Mouse (Mus musculus): ENCODE data around the gene Cdhr2. TPM values are rescaled to one million over a fixed set of nuclear protein-coding genes. Genes with fewer than 3 reads are reported as not detected.

The Cdhr2 gene
- polyA plus RNA-seq, 1 experiment from 2014 or later: 1.2 TPM

- H3K27ac ChIP-seq: no peak overlapping the region
- peaks cover 40% of the 10 kb centered on the region for H3K4me1 ChIP-seq
- no peaks in the 10 kb centered on the region for H3K9me3 ChIP-seq
- no peaks in the 10 kb centered on the region for H3K36me3 ChIP-seq
- peaks cover 84% of the 10 kb centered on the region for H3K27me3 ChIP-seq (ENCODE audit: insufficient read depth, poor library complexity, severe bottlenecking)
- H3K4me3 ChIP-seq: peak overlapping the region; percentile 59
- WGBS: under 1% methylated on average over 43 of the region's 43 CpGs
- peak; percentile 96 for DNase-seq (ENCODE audit: low spot score)
Observed at GRCm38 (mm10) chr13:54758045-54758755, 56.9 kb downstream of the Cdhr2 start.

- Histone ChIP-seq H3K36me3 (no peaks in the 10 kb centered on the region), H3K9me3 (no peaks in the 10 kb centered on the region), H3K27me3 (ENCODE audit: insufficient read depth, poor library complexity, severe bottlenecking) (peaks cover 85% of the 10 kb centered on the region), H3K4me3 (peak overlapping the region; percentile 59), H3K4me1 (peaks cover 40% of the 10 kb centered on the region), H3K27ac (no peak overlapping the region)
- 1% methylated on average over 29 of the region's 29 CpGs for whole genome bisulfite sequencing
- DNase-seq (ENCODE audit: low spot score): no peak
Observed at GRCm38 (mm10) chr13:54758756-54759470, 57.7 kb downstream of the Cdhr2 start.

GRCm38 (mm10) chr13:54759496-54759895, 58.2 kb downstream of the Cdhr2 start:
- Histone ChIP-seq H3K4me1 (peaks cover 40% of the 10 kb centered on the region), H3K36me3 (no peaks in the 10 kb centered on the region), H3K27me3 (ENCODE audit: insufficient read depth, poor library complexity, severe bottlenecking) (peaks cover 85% of the 10 kb centered on the region), H3K9me3 (no peaks in the 10 kb centered on the region), H3K4me3 (no peak overlapping the region), H3K27ac (no peak overlapping the region)
- 13% methylated on average over 7 of the region's 7 CpGs for WGBS
- DNase-seq (ENCODE audit: low spot score): no peak

- H3K27me3 ChIP-seq (ENCODE audit: insufficient read depth, poor library complexity, severe bottlenecking): peaks cover 88% of the 10 kb centered on the region
- H3K4me3 ChIP-seq: no peak overlapping the region
- WGBS: 57% methylated on average over 8 of the region's 8 CpGs
- H3K27ac ChIP-seq: no peak overlapping the region
- no peak for DNase-seq (ENCODE audit: low spot score)
- H3K4me1 ChIP-seq: peaks cover 38% of the 10 kb centered on the region
- H3K9me3 ChIP-seq: no peaks in the 10 kb centered on the region
- H3K36me3 ChIP-seq: no peaks in the 10 kb centered on the region
Observed at GRCm38 (mm10) chr13:54760164-54760795, 59.0 kb downstream of the Cdhr2 start.

GRCm38 (mm10) chr13:54760906-54761305, 59.6 kb downstream of the Cdhr2 start:
- no peak overlapping the region for H3K27ac ChIP-seq
- H3K4me1 ChIP-seq: peaks cover 40% of the 10 kb centered on the region
- DNase-seq (ENCODE audit: low spot score): no peak
- WGBS: 75% methylated on average over 7 of the region's 7 CpGs
- no peak overlapping the region for H3K4me3 ChIP-seq
- H3K27me3 ChIP-seq (ENCODE audit: insufficient read depth, poor library complexity, severe bottlenecking): peaks cover 88% of the 10 kb centered on the region
- no peaks in the 10 kb centered on the region for H3K36me3 ChIP-seq
- no peaks in the 10 kb centered on the region for H3K9me3 ChIP-seq

- Histone ChIP-seq H3K27ac (no peak overlapping the region), H3K4me3 (peak overlapping the region; percentile 53), H3K27me3 (ENCODE audit: insufficient read depth, poor library complexity, severe bottlenecking) (peaks cover 73% of the 10 kb centered on the region), H3K4me1 (peaks cover 19% of the 10 kb centered on the region), H3K9me3 (no peaks in the 10 kb centered on the region; the same call in 1 of the 2 replicates), H3K36me3 (no peaks in the 10 kb centered on the region)
- 5% methylated on average over 44 of the region's 44 CpGs for WGBS
- DNase-seq (ENCODE audit: low spot score): no peak
Observed at GRCm38 (mm10) chr13:54765281-54766191, 64.3 kb downstream of the Cdhr2 start.

- Histone ChIP-seq H3K4me3 (peak within 1 kb of the TSS; percentile 53), H3K27me3 (ENCODE audit: insufficient read depth, poor library complexity, severe bottlenecking) (peaks cover 66% of the 10 kb centered on the region), H3K4me1 (peaks cover 16% of the 10 kb centered on the region), H3K9me3 (no peaks in the 10 kb centered on the region; the same call in 1 of the 2 replicates), H3K27ac (no peak within 1 kb of the TSS), H3K36me3 (no peaks in the 10 kb centered on the region)
- WGBS: 2% methylated on average over 35 of the region's 35 CpGs
- no peak for DNase-seq (ENCODE audit: low spot score)
Observed at GRCm38 (mm10) chr13:54766192-54766768, 65.0 kb downstream of the Cdhr2 start, which contains the start of gene Sncb. Gene Sncb (minus strand): TSS chr13:54766595.

GRCm38 (mm10) chr13:54767012-54767411, 65.8 kb downstream of the Cdhr2 start:
- H3K4me3 ChIP-seq: no peak overlapping the region
- 77% methylated on average over 4 of the region's 4 CpGs for WGBS
- H3K27ac ChIP-seq: no peak overlapping the region
- H3K4me1 ChIP-seq: peaks cover 16% of the 10 kb centered on the region
- no peaks in the 10 kb centered on the region for H3K36me3 ChIP-seq
- peaks cover 59% of the 10 kb centered on the region for H3K27me3 ChIP-seq (ENCODE audit: insufficient read depth, poor library complexity, severe bottlenecking)
- no peak for DNase-seq (ENCODE audit: low spot score)
- H3K9me3 ChIP-seq: no peaks in the 10 kb centered on the region; the same call in 1 of the 2 replicates

GRCm38 (mm10) chr13:54780592-54780991, 79.3 kb downstream of the Cdhr2 start:
- no peak for DNase-seq (ENCODE audit: low spot score)
- Histone ChIP-seq H3K4me3 (no peak overlapping the region), H3K27me3 (ENCODE audit: insufficient read depth, poor library complexity, severe bottlenecking) (no peaks in the 10 kb centered on the region), H3K9me3 (no peaks in the 10 kb centered on the region), H3K27ac (no peak overlapping the region), H3K36me3 (no peaks in the 10 kb centered on the region), H3K4me1 (no peaks in the 10 kb centered on the region)
- WGBS: 73% methylated on average over 3 of the region's 3 CpGs

- Histone ChIP-seq H3K9me3 (no peaks in the 10 kb centered on the region), H3K27ac (no peak overlapping the region), H3K4me3 (no peak overlapping the region), H3K27me3 (ENCODE audit: insufficient read depth, poor library complexity, severe bottlenecking) (peaks cover 1% of the 10 kb centered on the region; the same call in 1 of the 2 replicates), H3K4me1 (no peaks in the 10 kb centered on the region), H3K36me3 (no peaks in the 10 kb centered on the region)
- no peak for DNase-seq (ENCODE audit: low spot score)
- 76% methylated on average over 3 of the region's 3 CpGs for WGBS
Observed at GRCm38 (mm10) chr13:54781086-54781485, 79.8 kb downstream of the Cdhr2 start.

- Histone ChIP-seq H3K4me1 (no peaks in the 10 kb centered on the region), H3K27me3 (ENCODE audit: insufficient read depth, poor library complexity, severe bottlenecking) (peaks cover 9% of the 10 kb centered on the region; the same call in 1 of the 2 replicates), H3K4me3 (no peak overlapping the region), H3K9me3 (no peaks in the 10 kb centered on the region), H3K27ac (no peak overlapping the region), H3K36me3 (no peaks in the 10 kb centered on the region)
- 41% methylated on average over 2 of the region's 2 CpGs for WGBS
- DNase-seq (ENCODE audit: low spot score): no peak
Observed at GRCm38 (mm10) chr13:54783235-54783634, 82.0 kb downstream of the Cdhr2 start.

- H3K4me3 ChIP-seq: no peak within 1 kb of the TSS
- peaks cover under 1% of the 10 kb centered on the region; the same call in 1 of the 2 replicates for H3K4me1 ChIP-seq
- peaks cover 9% of the 10 kb centered on the region; the same call in 1 of the 2 replicates for H3K27me3 ChIP-seq (ENCODE audit: insufficient read depth, poor library complexity, severe bottlenecking)
- no peaks in the 10 kb centered on the region for H3K36me3 ChIP-seq
- H3K9me3 ChIP-seq: no peaks in the 10 kb centered on the region
- H3K27ac ChIP-seq: no peak within 1 kb of the TSS
- no peak for DNase-seq (ENCODE audit: low spot score)
- WGBS: 75% methylated on average over 4 of the region's 4 CpGs
Observed at GRCm38 (mm10) chr13:54783698-54784097, 82.4 kb downstream of the Cdhr2 start, which contains the start of gene Eif4e1b. Gene Eif4e1b (plus strand): TSS chr13:54783998.

Data from heart, embryonic 10.5 days (tissue).